Mouse (Mus musculus) ovary, postnatal 36 days (tissue): ENCODE results near the gene Slc30a5.
"Not testable (repeated sequence)": the region's sequence is repeated elsewhere in the genome, so short reads cannot be mapped to it uniquely, and the experiment has no call there.

Experiments used
- DNase-seq: peaks from one replicate; pipeline ENCODE4 v3.0.0; 2022; ENCODE audit warnings: low spot score, mixed read lengths

Gene Slc30a5

GRCm38 (mm10) chr13:100832741-100833639 lies at the start of gene Slc30a5:
Gene Slc30a5 (minus strand): TSS chr13:100833427.
- DNase-seq, result peak; percentile 99

DNA sequence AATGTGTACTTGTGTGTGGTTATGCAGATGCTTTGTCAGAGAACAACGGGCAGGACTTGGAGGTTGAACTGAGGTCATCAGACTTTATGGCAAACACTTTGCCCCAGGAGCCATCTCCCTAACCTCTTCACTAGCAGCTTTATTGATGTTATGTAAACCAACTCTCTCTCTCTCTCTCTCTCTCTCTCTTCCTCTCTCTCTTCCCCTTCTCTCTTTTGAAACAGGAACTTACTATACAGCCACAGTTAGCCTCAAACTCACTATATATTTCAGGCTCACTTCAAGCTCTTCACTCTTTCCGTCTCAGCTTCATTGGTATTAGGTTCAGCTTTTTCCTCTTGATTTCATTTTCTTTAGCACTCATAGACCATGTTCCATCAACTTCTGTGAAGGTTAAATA lies 48.7 kb upstream of the Slc30a5 start:
- DNase-seq, result no peak

DNA sequence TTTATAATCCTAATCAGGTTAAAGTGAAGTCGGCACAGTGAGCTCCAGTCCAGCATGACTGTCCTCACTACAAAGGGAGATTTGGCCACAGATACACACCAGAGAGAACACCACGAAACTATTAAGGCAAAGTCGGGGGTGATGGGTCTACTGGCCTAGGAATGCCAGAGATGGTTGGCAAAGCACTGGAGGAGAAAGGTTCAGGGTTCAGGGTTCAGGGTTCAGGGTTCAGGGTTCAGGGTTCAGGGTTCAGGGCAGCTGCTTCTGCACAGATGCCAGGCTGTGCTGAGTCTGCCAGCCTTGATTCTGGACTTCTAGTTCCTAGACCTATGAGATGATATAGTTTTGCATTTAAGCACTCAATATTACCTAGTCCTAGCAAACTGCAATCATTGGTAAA lies 46.6 kb upstream of the Slc30a5 start:
- no peak for DNase-seq

DNA sequence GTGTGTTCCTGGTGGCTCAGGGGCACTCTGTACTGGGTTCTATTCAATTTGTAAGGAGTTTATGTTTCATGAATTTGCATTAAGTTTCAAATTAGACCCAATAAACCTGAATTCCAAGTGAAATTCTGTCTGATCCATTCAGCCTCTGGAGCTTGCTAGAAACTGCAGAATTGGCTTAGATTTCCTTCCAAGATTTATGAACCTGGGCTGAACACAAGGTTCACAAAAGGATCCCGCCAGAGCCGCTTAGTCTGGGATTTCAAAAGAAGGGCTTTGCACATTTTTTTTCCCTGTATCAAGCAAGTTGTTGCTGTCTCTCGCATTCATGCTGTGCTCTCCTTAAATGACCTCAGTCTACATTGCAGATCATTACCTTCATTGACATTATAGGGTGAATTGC lies 46.1 kb upstream of the Slc30a5 start:
- no peak for DNase-seq

DNA sequence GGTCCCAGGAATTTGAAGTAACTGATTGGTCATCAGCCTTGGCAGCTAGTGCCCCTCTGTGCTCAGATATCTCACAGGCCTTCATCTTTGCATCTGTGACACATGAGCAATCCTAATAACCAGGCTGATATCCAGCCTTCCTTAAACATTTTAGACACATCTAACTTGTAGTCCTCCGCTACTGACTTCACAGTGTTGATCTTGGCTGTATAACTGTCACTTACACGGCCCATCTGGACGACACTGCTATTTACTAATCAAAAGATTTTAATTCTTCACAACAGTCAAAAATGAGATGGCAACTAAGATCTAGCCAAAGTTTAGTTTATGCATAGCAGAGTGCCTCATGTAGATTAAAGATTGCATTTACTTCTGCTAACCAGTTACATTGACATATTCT lies 45.0 kb upstream of the Slc30a5 start:
- no peak for DNase-seq

- DNase-seq, result no peak
Measured at GRCm38 (mm10) chr13:100877703-100878102, 44.5 kb upstream of the Slc30a5 start.

GRCm38 (mm10) chr13:100875103-100875502 lies 41.9 kb upstream of the Slc30a5 start:
- DNase-seq, result no peak

GRCm38 (mm10) chr13:100874588-100874987 lies 41.4 kb upstream of the Slc30a5 start:
- no peak for DNase-seq

DNA sequence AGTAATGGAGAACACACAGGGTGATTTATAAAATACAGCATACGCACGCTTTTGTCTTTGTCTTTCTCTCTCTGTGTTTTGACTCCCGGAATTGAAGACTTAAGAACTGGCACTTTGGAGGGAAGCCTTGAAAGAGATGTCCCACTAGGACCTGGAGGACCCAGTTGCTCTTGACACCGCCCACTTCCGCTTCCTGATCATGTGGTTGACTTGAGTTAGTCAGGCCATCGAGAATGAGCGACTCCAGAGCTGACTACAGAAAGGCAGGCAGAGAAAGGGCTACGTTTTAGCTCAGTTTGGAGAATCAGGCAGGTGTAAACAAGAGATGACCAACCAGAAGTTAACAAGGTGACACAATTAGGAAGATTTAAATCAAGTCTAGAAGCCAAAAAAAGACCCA lies 40.3 kb upstream of the Slc30a5 start:
- no peak for DNase-seq

- DNase-seq, result no peak
Measured at GRCm38 (mm10) chr13:100871445-100872171, 38.4 kb upstream of the Slc30a5 start.

DNA sequence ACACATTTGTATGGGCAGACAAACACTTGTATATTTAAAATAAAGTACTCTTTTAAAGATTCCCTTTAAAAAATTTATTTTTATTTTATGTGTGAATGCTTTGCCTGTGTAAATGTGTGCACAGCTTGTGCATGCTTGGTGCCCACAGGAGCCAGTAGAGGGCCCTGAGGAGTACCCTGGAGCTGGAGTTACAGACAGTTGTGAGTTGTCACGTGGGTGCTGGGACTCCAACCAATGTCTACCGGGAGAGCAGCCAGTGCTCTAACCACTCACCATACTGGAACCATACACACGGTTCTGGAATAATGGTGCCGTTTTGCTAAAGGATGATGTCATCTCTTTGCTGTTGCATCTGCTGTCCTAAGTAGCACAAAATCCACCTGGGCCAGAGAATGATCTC lies 36.6 kb upstream of the Slc30a5 start:
- DNase-seq, result no peak

DNA sequence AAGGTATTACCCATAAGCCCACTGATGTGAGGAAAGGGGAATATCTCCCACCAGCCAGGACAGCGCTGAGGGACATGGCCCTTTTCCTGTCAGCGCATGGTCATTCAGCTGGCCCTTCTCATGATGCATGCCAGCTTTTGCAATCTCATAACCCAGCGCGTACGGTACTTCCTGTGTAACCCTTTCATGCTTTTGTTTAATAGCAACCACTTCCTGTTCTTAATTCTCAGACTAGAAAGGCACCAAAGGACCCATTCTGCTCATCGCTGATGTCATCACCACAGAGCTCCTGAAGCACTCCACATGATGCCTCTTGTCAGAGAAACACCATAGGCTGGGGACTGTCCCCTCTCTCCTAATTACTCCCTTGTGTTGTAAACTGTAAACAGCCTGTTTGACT lies 33.1 kb upstream of the Slc30a5 start:
- DNase-seq, result no peak

DNA sequence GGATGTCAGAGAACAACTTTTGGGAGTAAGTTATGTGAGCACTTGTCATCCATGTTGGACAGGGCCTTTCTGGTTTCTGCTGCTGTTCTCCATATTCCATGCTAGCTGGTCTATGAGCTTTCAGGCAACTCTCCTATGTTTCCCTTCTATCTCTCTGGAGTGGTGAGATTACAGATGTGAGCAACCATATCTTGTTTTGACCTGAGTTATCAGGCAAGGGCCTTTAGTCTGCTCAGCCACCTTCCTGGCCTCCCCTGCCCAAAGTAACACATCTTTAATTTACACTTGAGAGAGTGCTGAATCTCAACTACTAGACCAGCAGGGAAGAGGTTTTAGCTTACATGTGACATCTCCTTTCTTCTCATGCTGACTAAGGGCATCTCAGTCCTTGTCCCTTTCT lies 32.5 kb upstream of the Slc30a5 start:
- DNase-seq, result no peak

DNA sequence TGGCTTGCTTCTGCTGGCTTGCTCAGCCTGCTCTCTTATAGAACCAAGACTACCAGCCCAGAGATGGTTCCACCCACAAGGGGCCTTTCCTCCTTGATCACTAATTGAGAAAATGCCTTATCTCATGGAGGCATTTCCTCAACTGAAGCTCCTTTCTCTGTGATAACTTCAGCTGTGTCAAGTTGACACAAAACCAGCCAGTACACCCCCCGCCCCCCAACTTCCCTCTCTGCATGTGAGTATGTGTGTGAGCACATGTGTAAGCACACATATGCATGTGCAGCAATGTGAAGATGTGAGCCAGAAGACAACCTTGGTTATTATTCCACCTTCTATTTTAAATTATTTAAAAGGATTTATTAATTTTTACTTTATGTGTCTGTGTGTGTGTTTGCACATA lies 30.7 kb upstream of the Slc30a5 start:
- DNase-seq, result not testable (repeated sequence)

DNA sequence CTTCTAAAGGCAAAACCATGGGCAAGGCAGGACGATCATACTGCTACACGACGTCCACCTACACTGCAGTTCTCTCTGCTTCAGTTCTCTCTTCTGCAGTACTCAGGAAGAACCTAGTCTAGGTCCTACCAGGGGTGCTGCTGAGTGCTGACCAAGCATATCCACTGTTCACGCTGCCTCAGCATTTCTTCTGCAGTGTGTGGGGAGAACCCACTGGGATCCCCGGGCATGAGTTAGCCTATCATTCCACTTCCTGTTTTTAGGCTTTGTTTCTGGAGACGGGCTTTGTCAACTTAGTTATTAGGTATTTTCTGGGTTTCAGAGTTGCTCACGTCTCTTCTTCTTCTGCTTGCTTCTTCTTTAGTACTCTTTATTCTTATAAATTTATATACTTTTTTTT lies 25.9 kb upstream of the Slc30a5 start:
- DNase-seq, result no peak

DNA sequence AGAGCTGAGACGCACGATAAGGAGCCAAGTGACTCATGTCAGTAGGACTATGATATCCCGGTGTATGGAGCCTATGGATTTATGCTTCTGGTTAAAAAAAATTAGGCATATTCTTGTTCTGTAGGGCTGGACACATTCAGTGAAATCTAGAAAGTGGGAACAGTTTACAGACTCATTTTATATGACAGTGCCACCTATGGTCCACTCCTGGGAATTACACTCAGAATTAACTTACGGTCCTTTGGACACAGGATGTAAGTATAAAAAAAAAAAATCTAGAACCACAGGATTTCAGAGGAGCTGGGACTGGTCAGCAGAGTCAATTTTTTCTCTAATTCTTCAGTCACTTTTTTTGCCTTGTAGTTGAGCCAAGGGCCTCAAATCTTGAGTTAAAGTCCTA lies 20.9 kb upstream of the Slc30a5 start:
- no peak for DNase-seq

GRCm38 (mm10) chr13:100853120-100853519 lies 19.9 kb upstream of the Slc30a5 start:
- DNase-seq, result no peak

DNA sequence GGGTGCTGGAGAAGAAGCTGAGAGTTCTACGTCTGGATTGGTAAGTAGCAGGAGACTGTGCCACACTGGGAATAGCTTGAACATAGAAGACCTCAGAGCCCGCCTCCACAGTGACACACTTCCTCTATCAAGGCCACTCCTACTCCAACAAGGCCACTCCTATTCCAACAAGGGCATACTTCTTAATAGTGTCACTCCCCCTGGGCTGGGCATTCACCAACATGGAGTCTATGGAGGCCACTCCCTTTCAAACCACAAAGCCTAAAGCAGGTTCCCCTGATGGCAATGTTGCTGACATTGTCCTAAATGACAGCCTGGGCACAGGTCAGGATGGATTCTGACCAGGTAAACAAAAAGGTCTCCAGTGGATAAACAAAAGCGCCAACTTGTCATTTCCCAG lies 15.9 kb upstream of the Slc30a5 start:
- no peak for DNase-seq

DNA sequence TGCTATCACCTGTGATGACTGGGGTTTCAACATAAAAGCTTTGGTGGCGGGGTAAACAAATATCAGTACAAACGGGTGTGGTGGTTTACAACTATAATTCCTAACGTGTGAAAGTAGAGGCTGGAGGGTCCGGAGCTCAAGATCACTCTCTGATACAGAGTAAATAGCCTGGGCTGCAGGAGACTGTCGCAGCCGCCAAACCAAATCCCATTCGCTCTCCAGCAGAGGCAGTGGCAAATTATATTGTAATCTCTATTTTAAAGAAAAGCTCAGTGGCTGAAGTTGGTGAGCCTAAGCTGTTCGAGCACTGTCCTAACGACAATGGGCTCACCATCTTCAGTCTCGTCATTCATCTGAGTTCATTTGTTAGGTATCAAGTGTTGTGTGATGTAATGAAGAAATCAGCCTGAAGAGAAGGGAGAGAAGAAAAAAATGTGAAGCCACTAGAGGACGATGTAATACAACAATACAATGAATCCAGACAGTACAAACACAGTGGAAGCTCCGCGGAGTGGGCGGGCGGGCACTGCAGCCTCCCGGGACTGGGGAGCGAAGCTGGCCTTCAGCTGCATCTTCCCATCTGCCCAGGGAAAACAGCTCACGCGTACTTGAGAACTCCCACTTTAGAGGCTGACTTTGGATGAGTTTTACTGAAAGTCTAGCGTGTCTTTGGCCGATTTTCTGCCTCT lies 13.8 kb upstream of the Slc30a5 start:
- peak; percentile 56 for DNase-seq

DNA sequence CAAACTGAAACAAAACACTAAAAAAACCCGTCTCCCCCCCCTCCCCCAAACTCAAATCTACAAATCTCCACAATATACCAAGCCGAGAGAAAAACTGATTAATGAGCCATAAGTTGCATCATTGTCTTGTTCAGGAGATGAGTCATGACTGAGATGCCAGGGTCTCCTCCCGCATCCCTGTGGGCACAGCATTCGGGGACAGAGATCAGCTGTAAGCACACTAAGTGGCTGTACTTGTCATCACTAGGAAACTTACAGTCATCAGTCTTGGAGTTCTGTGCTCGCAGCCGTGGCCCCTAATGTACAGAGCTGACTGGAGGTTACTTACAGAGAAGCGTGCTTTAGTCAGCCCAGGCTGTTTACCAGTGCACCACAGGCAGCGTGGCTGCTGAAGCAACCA lies 13.0 kb upstream of the Slc30a5 start:
- no peak for DNase-seq

- no peak for DNase-seq
Measured at GRCm38 (mm10) chr13:100843944-100844343, 10.7 kb upstream of the Slc30a5 start.

DNA sequence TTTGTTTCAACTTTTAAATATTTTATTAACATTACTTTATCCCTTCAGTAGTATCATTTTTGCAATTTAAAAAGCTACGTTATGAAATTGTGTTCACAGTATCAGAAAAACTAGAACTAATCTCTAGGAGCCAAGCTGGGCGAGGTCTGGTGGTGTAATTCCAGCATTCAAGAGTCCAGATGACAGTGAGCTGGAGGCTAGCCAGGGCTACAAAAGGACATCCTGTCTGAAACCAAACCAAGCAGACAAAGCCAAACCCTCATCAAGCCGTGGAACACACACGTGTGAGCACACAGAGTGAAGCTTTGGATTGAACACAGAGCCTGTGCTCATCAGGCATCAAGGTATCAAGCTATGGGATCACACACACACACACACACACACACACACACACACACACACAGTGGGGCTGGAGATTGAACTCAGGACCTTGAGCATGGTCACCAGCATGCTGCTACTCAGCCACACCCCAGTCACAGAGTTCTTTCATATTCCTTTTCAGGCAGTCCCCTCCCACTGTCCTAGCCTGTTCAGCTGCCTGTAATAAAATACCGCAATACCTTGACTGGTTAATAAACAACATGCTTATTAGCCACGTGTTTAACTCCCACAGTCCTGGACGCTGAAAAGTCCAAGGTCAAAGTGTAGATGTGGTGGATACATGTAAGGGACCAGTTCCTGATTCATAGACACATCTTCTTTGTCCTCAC lies 9.9 kb upstream of the Slc30a5 start:
- DNase-seq, result peak; percentile 12
